Mouse (Mus musculus) monocyte, adult 2 months (primary cell): ENCODE measurements around the gene Ifna1.

Source experiments
- DNase-seq, 2 experiments: peaks; one replicate each; pipeline ENCODE4 v3.0.0; 2022; ENCODE audit warnings: low spot score in 2 of 2, low read depth in 1 of 2

Gene Ifna1

DNA sequence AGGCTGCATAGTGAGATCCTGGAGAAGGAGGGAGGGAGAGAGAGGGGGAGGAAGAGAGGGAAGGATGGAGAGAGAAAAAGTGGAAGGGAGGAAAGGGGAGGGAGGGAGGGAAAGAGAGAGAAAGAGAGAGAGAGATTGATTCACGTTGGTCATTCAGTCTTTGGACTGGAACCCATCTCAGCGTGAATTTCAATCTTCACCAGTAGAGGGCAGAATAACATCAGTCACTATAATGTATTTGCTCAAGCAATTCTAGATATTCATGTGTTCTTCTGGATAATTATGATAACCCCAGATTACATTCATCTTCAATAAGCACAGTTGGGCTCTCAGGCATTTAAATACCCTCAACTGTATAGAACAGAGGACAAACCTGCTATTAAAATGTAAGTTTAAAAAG is 22.8 kb downstream of the Ifna1 start:
- no peak for DNase-seq

DNA sequence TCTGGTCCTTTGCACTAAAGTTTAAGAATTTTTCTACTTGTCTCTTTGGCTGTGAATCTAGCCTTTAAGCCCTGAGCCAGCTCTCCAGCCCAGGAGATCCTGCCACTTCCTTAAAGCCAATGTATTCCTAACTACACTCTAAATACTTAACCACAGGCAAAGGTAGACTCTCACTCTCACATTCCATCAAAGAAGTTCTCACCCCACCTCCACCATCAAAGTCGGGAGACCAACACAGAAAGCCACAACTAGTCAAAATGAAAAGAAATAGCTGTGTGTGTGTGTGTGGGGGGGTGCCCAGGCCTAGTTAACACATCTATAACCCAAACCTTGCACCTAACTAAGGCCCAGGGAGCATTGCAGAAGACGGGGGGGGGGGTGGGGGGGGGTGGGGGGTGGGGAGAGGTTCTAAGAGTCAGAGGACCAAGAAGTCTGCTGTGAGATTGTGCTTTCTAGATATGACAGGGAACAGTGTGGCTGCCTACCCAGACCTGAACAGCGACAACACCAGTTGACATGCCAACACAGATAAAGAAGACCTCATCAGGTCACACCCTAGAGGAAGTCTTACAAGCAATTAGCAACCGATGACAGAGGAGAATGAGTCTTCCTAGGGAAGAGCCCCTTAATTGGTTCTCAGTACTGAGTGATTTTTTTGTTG is 25.7 kb downstream of the Ifna1 start:
- no peak for DNase-seq

DNA sequence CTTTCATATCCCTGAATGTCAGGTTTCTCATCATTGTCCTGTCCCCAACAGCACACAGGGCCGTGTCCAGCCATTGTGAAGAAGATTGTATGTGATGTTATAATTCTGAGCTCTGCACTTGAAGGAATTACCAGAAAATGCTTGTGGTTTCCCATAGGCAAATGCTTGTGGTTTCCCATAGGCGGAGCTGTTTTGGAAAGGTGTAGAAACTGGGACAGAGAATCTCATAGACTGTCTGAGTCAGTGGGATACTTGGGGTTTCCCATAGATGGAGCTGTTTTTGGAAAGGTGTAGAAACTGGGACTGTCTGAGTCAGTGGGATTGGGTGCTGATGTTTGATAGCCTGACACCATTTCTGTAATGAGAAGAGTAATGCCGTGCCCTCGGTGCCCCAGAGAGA is 26.6 kb downstream of the Ifna1 start:
- DNase-seq, result no peak

DNA sequence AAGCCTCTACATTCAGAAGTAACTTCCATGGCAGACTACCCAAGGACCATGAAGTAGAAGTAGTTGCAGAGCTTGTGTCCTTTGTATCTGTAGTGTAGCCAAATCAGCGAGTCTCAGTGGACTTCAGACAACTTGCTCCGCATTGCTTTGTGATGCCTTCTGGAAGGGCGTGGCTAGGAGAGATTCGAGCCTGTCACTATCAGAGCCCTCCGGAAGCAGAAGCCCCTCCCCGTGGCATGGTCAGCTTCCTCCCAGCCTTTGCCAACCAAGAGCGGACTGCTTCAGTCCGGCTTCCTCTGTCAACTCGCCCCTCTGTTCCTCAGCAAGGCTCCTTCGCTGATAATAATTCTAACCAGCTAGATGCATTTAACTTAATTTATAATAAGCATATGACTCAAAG is 28.4 kb downstream of the Ifna1 start:
- DNase-seq, result no peak

DNA sequence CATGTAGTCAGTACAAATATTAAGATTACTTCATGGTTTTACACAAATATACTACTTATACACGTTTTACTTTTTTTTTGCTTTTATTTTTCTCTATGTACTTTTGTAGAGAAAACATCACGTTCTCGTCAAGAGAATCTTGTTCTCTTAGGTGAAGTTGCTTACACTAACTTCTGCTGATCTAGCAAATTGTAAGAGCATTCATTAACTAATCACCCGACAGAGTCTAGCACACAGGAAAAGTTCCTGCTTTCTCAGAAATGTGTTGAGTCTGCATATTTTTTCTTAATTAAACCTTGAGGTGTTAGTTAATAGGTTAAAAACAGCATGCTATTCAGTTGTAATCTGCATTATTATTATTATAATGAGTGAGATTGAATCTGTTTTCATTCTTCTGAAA is 28.9 kb downstream of the Ifna1 start:
- no peak for DNase-seq

DNA sequence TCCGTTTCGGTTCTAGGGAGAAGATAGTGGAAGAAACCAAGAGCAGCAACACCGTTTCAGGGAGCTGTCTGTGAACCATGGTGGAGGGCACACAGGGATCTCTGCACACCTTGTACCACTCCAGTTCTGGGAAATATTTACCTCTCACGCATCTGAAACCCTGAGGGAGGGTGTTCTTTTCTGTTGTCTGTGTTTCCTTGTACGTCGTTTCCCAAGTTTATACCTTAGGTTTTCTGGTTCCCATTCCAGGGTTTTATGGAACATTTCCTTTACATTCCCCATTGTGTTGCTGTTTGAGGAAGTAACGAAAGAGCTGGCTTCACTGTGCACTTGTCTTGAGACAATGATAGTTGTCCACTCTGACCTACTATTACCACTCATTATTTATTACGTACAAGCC is 30.2 kb downstream of the Ifna1 start, which contains the start of gene Ifne:
TSS of gene Ifne (minus strand) at position 101 of the 400 bp plus-strand sequence.
- DNase-seq, result no peak

DNA sequence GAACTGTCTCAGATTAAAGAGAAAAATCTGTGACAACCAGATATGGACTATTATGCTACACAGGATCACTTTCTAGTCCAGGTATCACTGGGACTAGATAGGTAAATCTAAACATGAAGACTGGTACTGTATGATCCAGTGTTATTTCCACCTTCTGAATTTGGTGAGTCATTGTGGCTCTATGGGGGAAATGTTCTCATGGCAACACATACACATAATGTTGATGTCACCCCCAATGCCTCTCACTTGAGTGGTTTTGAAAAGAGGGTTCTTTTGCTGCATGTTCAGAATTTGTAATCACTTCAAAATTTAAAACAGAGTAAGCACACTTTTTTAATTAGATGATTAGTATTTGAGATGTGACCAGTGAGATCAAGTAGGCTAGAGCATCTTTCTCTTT is 38.3 kb downstream of the Ifna1 start:
- DNase-seq, result no peak

DNA sequence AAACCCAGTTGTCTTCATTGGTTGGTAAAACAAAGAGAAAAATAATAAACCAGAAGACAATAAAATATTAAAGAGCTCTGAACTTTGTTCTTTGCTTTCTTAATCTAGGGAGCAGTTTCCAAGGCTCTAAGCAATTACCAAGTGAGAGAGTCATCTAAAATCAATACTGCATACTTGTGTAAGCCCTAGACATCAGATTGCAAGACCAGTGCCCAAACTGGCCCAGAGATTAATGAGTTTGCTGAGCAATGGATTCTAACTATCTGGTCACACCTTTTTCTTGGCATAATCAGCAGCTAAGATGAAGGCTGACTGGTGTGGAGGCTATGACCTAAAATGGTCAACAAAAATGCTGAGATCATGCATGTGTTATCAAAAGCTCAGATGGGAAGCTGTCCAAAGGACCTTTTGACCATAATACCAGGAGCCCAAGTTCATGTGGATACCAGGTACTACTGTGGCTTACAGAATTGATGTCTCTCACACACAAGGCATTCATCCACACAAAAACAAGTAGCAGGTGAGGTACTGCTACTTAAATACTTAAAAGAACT is 43.4 kb downstream of the Ifna1 start:
- no peak for DNase-seq
